Mouse (Mus musculus): ENCODE results near the gene Ccdc97. TPM values are rescaled to one million over a fixed set of nuclear protein-coding genes. Genes with fewer than 3 reads are reported as not detected.
"Not testable (repeated sequence)": the region's sequence is repeated elsewhere in the genome, so short reads cannot be mapped to it uniquely, and the experiment has no call there.

Ccdc97 gene
- polyA plus RNA-seq, 1 experiment from 2014 or later: 32.1 TPM

- Histone ChIP-seq H3K27ac (ENCODE audit: low read depth, low read length) (no peak overlapping the region), H3K4me2 (no peak overlapping the region), H3K9me3 (ENCODE audit: control insufficient read depth, low read length) (no peaks in the 10 kb centered on the region), H3K36me3 (ENCODE audit: control insufficient read depth, insufficient read depth, low read length) (peaks cover 54% of the 10 kb centered on the region), H3K4me1 (ENCODE audit: control insufficient read depth, insufficient read depth, low read length) (no peaks in the 10 kb centered on the region), H3K27me3 (ENCODE audit: control insufficient read depth, insufficient read depth, low read length) (no peaks in the 10 kb centered on the region), H3K9ac (ENCODE audit: low read length) (no peak overlapping the region), H3K4me3 (ENCODE audit: low read depth, low read length) (no peak overlapping the region)
- 50% methylated on average over 2 of the region's 2 CpGs for WGBS
- ATAC-seq (ENCODE audit: low FRiP score) (peak; percentile 24), DNase-seq (ENCODE audit: low spot score, missing footprints) (no peak)
Measured at GRCm38 (mm10) chr7:25729396-25729795, 10.5 kb upstream of the Ccdc97 start.

GRCm38 (mm10) chr7:25727800-25728199 lies 8.9 kb upstream of the Ccdc97 start:
- Histone ChIP-seq H3K4me2 (no peak overlapping the region), H3K27me3 (ENCODE audit: control insufficient read depth, insufficient read depth, low read length) (no peaks in the 10 kb centered on the region), H3K27ac (ENCODE audit: low read depth, low read length) (no peak overlapping the region), H3K9ac (ENCODE audit: low read length) (no peak overlapping the region), H3K9me3 (ENCODE audit: control insufficient read depth, low read length) (no peaks in the 10 kb centered on the region), H3K4me3 (ENCODE audit: low read depth, low read length) (no peak overlapping the region), H3K4me1 (ENCODE audit: control insufficient read depth, insufficient read depth, low read length) (no peaks in the 10 kb centered on the region), H3K36me3 (ENCODE audit: control insufficient read depth, insufficient read depth, low read length) (peaks cover 51% of the 10 kb centered on the region)
- 95% methylated on average over 5 of the region's 5 CpGs for WGBS
- no peak for ATAC-seq (ENCODE audit: low FRiP score)
- no peak for DNase-seq (ENCODE audit: low spot score, missing footprints)

- DNase-seq (ENCODE audit: low spot score, missing footprints) (no peak), ATAC-seq (ENCODE audit: low FRiP score) (no peak)
- no peaks in the 10 kb centered on the region for H3K27me3 ChIP-seq (ENCODE audit: control insufficient read depth, insufficient read depth, low read length)
- no peak overlapping the region for H3K9ac ChIP-seq (ENCODE audit: low read length)
- H3K27ac ChIP-seq (ENCODE audit: low read depth, low read length): no peak overlapping the region
- peaks cover 48% of the 10 kb centered on the region for H3K36me3 ChIP-seq (ENCODE audit: control insufficient read depth, insufficient read depth, low read length)
- 87% methylated on average over 19 of the region's 19 CpGs for WGBS
- H3K4me3 ChIP-seq (ENCODE audit: low read depth, low read length): no peak overlapping the region
- H3K4me2 ChIP-seq: no peak overlapping the region
- H3K9me3 ChIP-seq (ENCODE audit: control insufficient read depth, low read length): no peaks in the 10 kb centered on the region
- H3K4me1 ChIP-seq (ENCODE audit: control insufficient read depth, insufficient read depth, low read length): no peaks in the 10 kb centered on the region
Measured at GRCm38 (mm10) chr7:25725886-25726285, 7.0 kb upstream of the Ccdc97 start.

DNA sequence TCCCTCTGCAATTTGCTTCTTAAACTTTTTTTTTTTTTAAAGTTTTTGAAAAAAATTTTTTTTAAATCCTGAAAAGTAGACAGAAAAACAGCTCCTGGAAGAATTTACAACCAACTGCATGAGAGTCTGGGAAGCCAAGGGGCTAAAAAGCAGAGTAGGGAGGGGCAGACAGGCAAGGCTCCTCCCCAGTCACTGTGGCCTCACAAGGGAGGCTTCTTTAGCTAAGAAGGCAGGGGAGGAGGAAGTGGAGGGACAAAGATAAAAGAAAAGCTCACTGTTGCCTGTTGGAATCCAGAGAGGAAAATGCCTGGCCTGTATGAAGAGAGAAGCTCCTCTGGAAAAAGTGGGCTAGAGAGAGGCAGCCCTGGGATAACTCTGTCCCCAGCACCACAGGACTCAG lies 2.9 kb upstream of the Ccdc97 start:
- DNase-seq (ENCODE audit: low spot score, missing footprints); H3K9ac ChIP-seq (ENCODE audit: low read length); H3K9me3 ChIP-seq (ENCODE audit: control insufficient read depth, low read length); H3K4me3 ChIP-seq (ENCODE audit: low read depth, low read length); ATAC-seq (ENCODE audit: low FRiP score); H3K27me3 ChIP-seq (ENCODE audit: control insufficient read depth, insufficient read depth, low read length); H3K4me1 ChIP-seq (ENCODE audit: control insufficient read depth, insufficient read depth, low read length); H3K27ac ChIP-seq (ENCODE audit: low read depth, low read length); H3K4me2 ChIP-seq: not testable (repeated sequence)
- H3K36me3 ChIP-seq (ENCODE audit: control insufficient read depth, insufficient read depth, low read length): peaks cover 40% of the 10 kb centered on the region

- DNase-seq (ENCODE audit: low spot score, missing footprints) (no peak), ATAC-seq (ENCODE audit: low FRiP score) (no peak)
- Histone ChIP-seq H3K9me3 (ENCODE audit: control insufficient read depth, low read length) (no peaks in the 10 kb centered on the region), H3K4me1 (ENCODE audit: control insufficient read depth, insufficient read depth, low read length) (peaks cover 8% of the 10 kb centered on the region), H3K4me2 (no peak overlapping the region), H3K27ac (ENCODE audit: low read depth, low read length) (no peak overlapping the region), H3K9ac (ENCODE audit: low read length) (no peak overlapping the region), H3K4me3 (ENCODE audit: low read depth, low read length) (no peak overlapping the region), H3K27me3 (ENCODE audit: control insufficient read depth, insufficient read depth, low read length) (no peaks in the 10 kb centered on the region), H3K36me3 (ENCODE audit: control insufficient read depth, insufficient read depth, low read length) (peaks cover 33% of the 10 kb centered on the region)
- 89% methylated on average over 5 of the region's 5 CpGs for WGBS
Measured at GRCm38 (mm10) chr7:25720760-25721159, 1.9 kb upstream of the Ccdc97 start.

DNA sequence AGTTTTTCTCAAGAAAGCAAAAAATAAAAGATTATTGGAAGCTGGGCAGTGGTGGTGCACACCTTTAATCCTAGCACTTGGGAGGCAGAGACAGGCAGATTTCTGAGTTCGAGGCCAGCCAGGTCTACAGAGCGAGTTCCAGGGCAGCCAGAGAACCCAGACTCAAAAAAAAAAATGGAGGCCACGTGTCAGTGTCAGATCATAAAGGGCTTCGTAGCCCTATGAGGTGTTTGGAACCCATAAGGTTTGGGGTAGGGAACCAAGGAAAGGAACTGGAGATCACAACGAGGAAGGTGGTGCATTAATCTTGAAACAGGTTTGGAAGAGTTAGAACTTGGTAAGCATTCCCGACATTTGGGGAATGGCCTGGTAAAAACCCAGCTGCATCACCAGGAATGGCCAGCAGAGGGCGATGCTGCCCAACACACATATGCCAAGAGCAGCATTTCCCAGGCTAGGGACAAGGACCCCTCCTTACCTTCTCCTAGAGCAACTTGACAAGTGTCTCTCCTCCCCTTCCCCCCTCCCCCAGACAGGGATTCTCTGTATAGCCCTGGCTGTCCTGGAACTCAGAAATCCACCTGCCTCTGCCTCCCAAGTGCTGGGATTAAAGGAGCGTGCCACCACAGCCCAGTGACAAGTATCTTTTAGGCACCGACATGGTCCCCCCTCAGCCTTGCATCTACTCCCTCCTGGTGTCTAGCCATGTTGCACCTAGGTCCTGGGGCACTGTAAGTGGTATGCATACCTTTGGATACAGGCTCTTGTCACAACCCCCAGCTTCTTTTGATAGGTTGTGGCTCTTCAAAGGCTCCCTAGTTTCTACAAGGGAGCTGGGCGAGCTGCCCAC lies 1.1 kb upstream of the Ccdc97 start:
- peaks cover 31% of the 10 kb centered on the region for H3K36me3 ChIP-seq (ENCODE audit: control insufficient read depth, insufficient read depth, low read length)
- WGBS: 60% methylated on average over 10 of the region's 10 CpGs
- no peaks in the 10 kb centered on the region for H3K27me3 ChIP-seq (ENCODE audit: control insufficient read depth, insufficient read depth, low read length)
- ATAC-seq (ENCODE audit: low FRiP score) (no peak), DNase-seq (ENCODE audit: low spot score, missing footprints) (peak; percentile 99)
- H3K27ac ChIP-seq (ENCODE audit: low read depth, low read length): no peak overlapping the region
- H3K9me3 ChIP-seq (ENCODE audit: control insufficient read depth, low read length): no peaks in the 10 kb centered on the region
- H3K4me2 ChIP-seq: no peak overlapping the region
- no peak overlapping the region for H3K4me3 ChIP-seq (ENCODE audit: low read depth, low read length)
- peaks cover 8% of the 10 kb centered on the region for H3K4me1 ChIP-seq (ENCODE audit: control insufficient read depth, insufficient read depth, low read length)
- no peak overlapping the region for H3K9ac ChIP-seq (ENCODE audit: low read length)

DNA sequence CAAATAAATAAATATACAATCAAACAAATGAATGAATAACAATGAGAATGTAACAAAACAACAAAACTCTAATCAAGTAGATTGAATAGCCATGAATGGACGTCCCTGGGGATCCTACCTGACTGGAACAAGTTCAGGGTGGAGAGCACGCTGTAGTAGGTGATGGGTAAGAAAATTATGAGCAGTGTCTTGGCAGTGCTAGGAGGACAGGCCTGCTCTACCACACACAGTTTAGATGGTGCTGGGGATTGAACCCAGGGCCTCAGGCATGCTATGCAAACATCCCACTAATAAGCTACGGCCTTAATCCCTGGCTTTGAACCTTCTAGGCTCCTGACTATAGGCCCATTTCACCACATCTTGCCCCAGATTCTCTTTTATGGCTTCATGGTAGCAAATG lies 1.4 kb downstream of the Ccdc97 start:
- no peaks in the 10 kb centered on the region for H3K9me3 ChIP-seq (ENCODE audit: control insufficient read depth, low read length)
- no peak overlapping the region for H3K27ac ChIP-seq (ENCODE audit: low read depth, low read length)
- H3K36me3 ChIP-seq (ENCODE audit: control insufficient read depth, insufficient read depth, low read length): peaks cover 28% of the 10 kb centered on the region
- no peak overlapping the region for H3K4me3 ChIP-seq (ENCODE audit: low read depth, low read length)
- DNase-seq (ENCODE audit: low spot score, missing footprints) (no peak), ATAC-seq (ENCODE audit: low FRiP score) (no peak)
- peaks cover 8% of the 10 kb centered on the region for H3K4me1 ChIP-seq (ENCODE audit: control insufficient read depth, insufficient read depth, low read length)
- H3K27me3 ChIP-seq (ENCODE audit: control insufficient read depth, insufficient read depth, low read length): no peaks in the 10 kb centered on the region
- peak overlapping the region; percentile 78; the same call in 1 of the 2 replicates for H3K4me2 ChIP-seq
- H3K9ac ChIP-seq (ENCODE audit: low read length): no peak overlapping the region; the same call in 1 of the 2 replicates
- 89% methylated on average over 3 of the region's 3 CpGs for WGBS

- Histone ChIP-seq H3K27ac (ENCODE audit: low read depth, low read length) (no peak overlapping the region), H3K4me2 (no peak overlapping the region), H3K4me3 (ENCODE audit: low read depth, low read length) (no peak overlapping the region), H3K9me3 (ENCODE audit: control insufficient read depth, low read length) (no peaks in the 10 kb centered on the region), H3K4me1 (ENCODE audit: control insufficient read depth, insufficient read depth, low read length) (peaks cover 13% of the 10 kb centered on the region), H3K36me3 (ENCODE audit: control insufficient read depth, insufficient read depth, low read length) (peaks cover 23% of the 10 kb centered on the region), H3K9ac (ENCODE audit: low read length) (no peak overlapping the region), H3K27me3 (ENCODE audit: control insufficient read depth, insufficient read depth, low read length) (no peaks in the 10 kb centered on the region)
- DNase-seq (ENCODE audit: low spot score, missing footprints) (no peak), ATAC-seq (ENCODE audit: low FRiP score) (no peak)
- whole genome bisulfite sequencing: 96% methylated on average over 22 of the region's 22 CpGs
Measured at GRCm38 (mm10) chr7:25715731-25716271, 3.1 kb downstream of the Ccdc97 start.

DNA sequence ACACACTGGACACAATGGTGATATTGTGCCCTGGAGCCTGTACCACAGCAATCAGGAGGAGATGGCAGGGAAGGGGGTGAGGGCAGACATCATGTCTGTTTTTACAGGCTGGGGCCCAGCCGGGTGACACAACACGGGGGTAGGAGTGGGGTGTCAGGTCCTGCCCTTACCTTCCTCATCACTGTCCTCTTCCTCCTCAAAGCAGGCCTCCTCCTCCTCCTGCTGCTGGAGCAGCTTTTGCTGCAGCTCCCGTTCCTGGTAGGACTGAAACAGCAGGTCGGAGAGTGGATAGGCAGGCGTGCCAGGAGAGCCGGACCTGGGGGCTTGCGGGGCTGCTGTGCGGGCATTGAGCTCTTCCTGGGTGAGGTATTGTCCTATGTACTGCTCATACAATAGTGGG lies 4.3 kb downstream of the Ccdc97 start:
- no peak overlapping the region for H3K9ac ChIP-seq (ENCODE audit: low read length)

More for the DNA sequence above, 4.3 kb downstream of the Ccdc97 start:
- DNase-seq (ENCODE audit: low spot score, missing footprints) (no peak), ATAC-seq (ENCODE audit: low FRiP score) (no peak)
- Histone ChIP-seq H3K4me2 (no peak overlapping the region), H3K4me3 (ENCODE audit: low read depth, low read length) (no peak overlapping the region), H3K36me3 (ENCODE audit: control insufficient read depth, insufficient read depth, low read length) (peaks cover 23% of the 10 kb centered on the region), H3K4me1 (ENCODE audit: control insufficient read depth, insufficient read depth, low read length) (peaks cover 22% of the 10 kb centered on the region), H3K27ac (ENCODE audit: low read depth, low read length) (no peak overlapping the region), H3K27me3 (ENCODE audit: control insufficient read depth, insufficient read depth, low read length) (no peaks in the 10 kb centered on the region), H3K9me3 (ENCODE audit: control insufficient read depth, low read length) (no peaks in the 10 kb centered on the region)
- 90% methylated on average over 8 of the region's 8 CpGs for WGBS

Data from midbrain, embryonic 11.5 days (tissue).